Mouse (Mus musculus): Measurements from ENCODE around the gene Usp3. TPM values are rescaled to one million over a fixed set of nuclear protein-coding genes. Genes with fewer than 3 reads are reported as not detected.

The Usp3 gene
- polyA plus RNA-seq, 1 experiment: 18.3 TPM

- TF ChIP-seq GATA1 (IDR thresholded peaks at IDR 0.05; ENCODE audit: low read length): no peak
Measured at GRCm38 (mm10) chr9:66608817-66609345, 15.9 kb upstream of the Usp3 start.

GRCm38 (mm10) chr9:66606851-66607250, 13.9 kb upstream of the Usp3 start:
- no peak for TF ChIP-seq GATA1 (IDR thresholded peaks at IDR 0.05; ENCODE audit: low read length)

- no peak for TF ChIP-seq GATA1 (IDR thresholded peaks at IDR 0.05; ENCODE audit: low read length)
Measured at GRCm38 (mm10) chr9:66605876-66606750, 13.2 kb upstream of the Usp3 start.

GRCm38 (mm10) chr9:66604349-66605206, 11.6 kb upstream of the Usp3 start:
- TF ChIP-seq GATA1 (IDR thresholded peaks at IDR 0.05; ENCODE audit: low read length): no peak

GRCm38 (mm10) chr9:66603907-66604306, 11.0 kb upstream of the Usp3 start:
- no peak for TF ChIP-seq GATA1 (IDR thresholded peaks at IDR 0.05; ENCODE audit: low read length)

GRCm38 (mm10) chr9:66601006-66601405, 8.1 kb upstream of the Usp3 start:
- TF ChIP-seq GATA1 (IDR thresholded peaks at IDR 0.05; ENCODE audit: low read length): no peak

- TF ChIP-seq GATA1 (IDR thresholded peaks at IDR 0.05; ENCODE audit: low read length): no peak
Measured at GRCm38 (mm10) chr9:66600551-66600950, 7.6 kb upstream of the Usp3 start.

- no peak for TF ChIP-seq GATA1 (IDR thresholded peaks at IDR 0.05; ENCODE audit: low read length)
Measured at GRCm38 (mm10) chr9:66599577-66599976, 6.6 kb upstream of the Usp3 start.

GRCm38 (mm10) chr9:66598636-66599035, 5.7 kb upstream of the Usp3 start:
- TF ChIP-seq GATA1 (IDR thresholded peaks at IDR 0.05; ENCODE audit: low read length): no peak

GRCm38 (mm10) chr9:66597480-66598215, 4.7 kb upstream of the Usp3 start:
- no peak for TF ChIP-seq GATA1 (IDR thresholded peaks at IDR 0.05; ENCODE audit: low read length)

- no peak for TF ChIP-seq GATA1 (IDR thresholded peaks at IDR 0.05; ENCODE audit: low read length)
Measured at GRCm38 (mm10) chr9:66597076-66597475, 4.1 kb upstream of the Usp3 start.

GRCm38 (mm10) chr9:66595722-66596675, 3.1 kb upstream of the Usp3 start:
- no peak for TF ChIP-seq GATA1 (IDR thresholded peaks at IDR 0.05; ENCODE audit: low read length)

GRCm38 (mm10) chr9:66594061-66594460, 1.1 kb upstream of the Usp3 start:
- TF ChIP-seq GATA1 (IDR thresholded peaks at IDR 0.05; ENCODE audit: low read length): no peak

GRCm38 (mm10) chr9:66593613-66593969, 649 bp upstream of the Usp3 start:
- no peak for TF ChIP-seq GATA1 (IDR thresholded peaks at IDR 0.05; ENCODE audit: low read length)
